Mouse (Mus musculus): ENCODE data around the gene Gen1.

- no peak for TF ChIP-seq CTCF (IDR thresholded peaks at IDR 0.05; ENCODE audit: low read depth, low read length)
- no peak for TF ChIP-seq POLR2A (IDR thresholded peaks at IDR 0.05; ENCODE audit: borderline replicate concordance, low read depth, low read length)
These were observed 42.5 kb downstream of the Gen1 start for GRCm38 (mm10) chr12:11223090-11223489.

Measured in bone marrow macrophage, adult 2 months (primary cell).